Mouse (Mus musculus): ENCODE measurements around the gene Rbfox3.

The Rbfox3 gene

GRCm38 (mm10) chr11:118605570-118605969, 305.8 kb downstream of the Rbfox3 start:
- DNase-seq (ENCODE audit: low spot score in 2 of 2): no peak

- no peak for DNase-seq (ENCODE audit: low spot score in 2 of 2)
Observed at GRCm38 (mm10) chr11:118604206-118604605, 307.2 kb downstream of the Rbfox3 start.

- DNase-seq (ENCODE audit: low spot score in 2 of 2): no peak
Observed at GRCm38 (mm10) chr11:118603126-118603525, 308.3 kb downstream of the Rbfox3 start.

GRCm38 (mm10) chr11:118601484-118601883, 309.9 kb downstream of the Rbfox3 start:
- DNase-seq (ENCODE audit: low spot score in 2 of 2): no peak

- DNase-seq (ENCODE audit: low spot score in 2 of 2): no peak
Observed at GRCm38 (mm10) chr11:118600168-118600567, 311.2 kb downstream of the Rbfox3 start.

- no peak for DNase-seq (ENCODE audit: low spot score in 2 of 2)
Observed at GRCm38 (mm10) chr11:118598726-118599125, 312.7 kb downstream of the Rbfox3 start.

GRCm38 (mm10) chr11:118584826-118585225, 326.6 kb downstream of the Rbfox3 start:
- DNase-seq (ENCODE audit: low spot score in 2 of 2): peak in 1 of 2 experiments; percentile 47

- no peak for DNase-seq (ENCODE audit: low spot score in 2 of 2)
Observed at GRCm38 (mm10) chr11:118583989-118584388, 327.4 kb downstream of the Rbfox3 start.

- no peak for DNase-seq (ENCODE audit: low spot score in 2 of 2)
Observed at GRCm38 (mm10) chr11:118583573-118583972, 327.8 kb downstream of the Rbfox3 start.

GRCm38 (mm10) chr11:118581019-118581418, 330.4 kb downstream of the Rbfox3 start:
- no peak for DNase-seq (ENCODE audit: low spot score in 2 of 2)

- no peak for DNase-seq (ENCODE audit: low spot score in 2 of 2)
Observed at GRCm38 (mm10) chr11:118579622-118580021, 331.8 kb downstream of the Rbfox3 start.

GRCm38 (mm10) chr11:118577271-118577670, 334.1 kb downstream of the Rbfox3 start:
- DNase-seq (ENCODE audit: low spot score in 2 of 2): no peak

GRCm38 (mm10) chr11:118576611-118577010, 334.8 kb downstream of the Rbfox3 start:
- no peak for DNase-seq (ENCODE audit: low spot score in 2 of 2)

- DNase-seq (ENCODE audit: low spot score in 2 of 2): no peak
Observed at GRCm38 (mm10) chr11:118574418-118574817, 337.0 kb downstream of the Rbfox3 start.

- peak in 1 of 2 experiments; percentile 23 for DNase-seq (ENCODE audit: low spot score in 2 of 2)
Observed at GRCm38 (mm10) chr11:118573569-118573968, 337.8 kb downstream of the Rbfox3 start.

- DNase-seq (ENCODE audit: low spot score in 2 of 2): no peak
Observed at GRCm38 (mm10) chr11:118573000-118573399, 338.4 kb downstream of the Rbfox3 start.

GRCm38 (mm10) chr11:118570164-118570563, 341.2 kb downstream of the Rbfox3 start:
- DNase-seq (ENCODE audit: low spot score in 2 of 2): no peak

GRCm38 (mm10) chr11:118569571-118570062, 341.8 kb downstream of the Rbfox3 start:
- DNase-seq (ENCODE audit: low spot score in 2 of 2): no peak

GRCm38 (mm10) chr11:118563877-118564276, 347.5 kb downstream of the Rbfox3 start:
- DNase-seq (ENCODE audit: low spot score in 2 of 2): no peak

GRCm38 (mm10) chr11:118562847-118563246, 348.6 kb downstream of the Rbfox3 start:
- no peak for DNase-seq (ENCODE audit: low spot score in 2 of 2)

GRCm38 (mm10) chr11:118558193-118558592, 353.2 kb downstream of the Rbfox3 start:
- DNase-seq (ENCODE audit: low spot score in 2 of 2): no peak

GRCm38 (mm10) chr11:118555631-118556030, 355.8 kb downstream of the Rbfox3 start:
- no peak for DNase-seq (ENCODE audit: low spot score in 2 of 2)

- no peak for DNase-seq (ENCODE audit: low spot score in 2 of 2)
Observed at GRCm38 (mm10) chr11:118554542-118554941, 356.9 kb downstream of the Rbfox3 start.

- DNase-seq (ENCODE audit: low spot score in 2 of 2): no peak
Observed at GRCm38 (mm10) chr11:118553926-118554325, 357.5 kb downstream of the Rbfox3 start.
